Mouse (Mus musculus): ENCODE results near the gene Pcca. TPM values are rescaled to one million over a fixed set of nuclear protein-coding genes. Genes with fewer than 3 reads are reported as not detected.

Gene Pcca
- total and polyA plus RNA-seq, 2 experiments: 26.3 to 54.1 TPM

DNA sequence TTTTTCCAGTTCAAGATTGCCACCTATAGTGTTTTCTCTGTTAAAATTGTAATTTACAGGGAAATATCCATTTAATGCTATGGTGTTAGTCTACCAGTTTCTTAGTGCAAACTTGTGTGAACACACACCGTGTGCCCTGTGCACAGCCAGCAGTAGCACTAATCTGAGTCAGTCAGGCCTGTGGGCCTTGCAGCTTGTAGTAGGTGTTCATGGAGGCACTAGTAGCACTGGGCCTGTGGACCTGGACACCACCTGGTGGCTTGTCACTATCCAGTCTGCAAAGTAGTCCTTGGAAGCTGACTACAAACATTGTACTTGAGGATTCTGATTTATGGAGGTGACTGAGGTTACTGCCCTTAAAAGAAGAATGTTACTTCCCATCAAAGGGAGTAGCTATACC lies 300.6 kb downstream of the Pcca start:
- Histone ChIP-seq H3K9ac (ENCODE audit: low read depth, low read length) (no peak overlapping the region), H3K27ac (replicated peaks; ENCODE audit: insufficient read depth, low read depth, low read length) (no peak overlapping the region), H3K36me3 (ENCODE audit: control insufficient read depth, insufficient read depth, low read length) (no peaks in the 10 kb centered on the region), H3K4me1 (ENCODE audit: control insufficient read depth, insufficient read depth, low read length) (no peaks in the 10 kb centered on the region), H3K27me3 (ENCODE audit: control insufficient read depth, insufficient read depth, low read length) (no peaks in the 10 kb centered on the region), H3K4me3 (ENCODE audit: insufficient read depth, low read depth, low read length) (no peak overlapping the region), H3K79me2 (ENCODE audit: control insufficient read depth, insufficient read depth, low read length) (no peaks in the 10 kb centered on the region)
- TF ChIP-seq POLR2A (IDR thresholded peaks at IDR 0.05; ENCODE audit: extremely low read depth, insufficient read depth, low read length) (no peak), CTCF (IDR thresholded peaks at IDR 0.05; ENCODE audit: low read depth, low read length) (no peak)
- no peak for DNase-seq (ENCODE audit: extremely low read depth, low read depth, low spot score)
- 97% methylated on average over 1 of the region's 1 CpGs for WGBS

DNA sequence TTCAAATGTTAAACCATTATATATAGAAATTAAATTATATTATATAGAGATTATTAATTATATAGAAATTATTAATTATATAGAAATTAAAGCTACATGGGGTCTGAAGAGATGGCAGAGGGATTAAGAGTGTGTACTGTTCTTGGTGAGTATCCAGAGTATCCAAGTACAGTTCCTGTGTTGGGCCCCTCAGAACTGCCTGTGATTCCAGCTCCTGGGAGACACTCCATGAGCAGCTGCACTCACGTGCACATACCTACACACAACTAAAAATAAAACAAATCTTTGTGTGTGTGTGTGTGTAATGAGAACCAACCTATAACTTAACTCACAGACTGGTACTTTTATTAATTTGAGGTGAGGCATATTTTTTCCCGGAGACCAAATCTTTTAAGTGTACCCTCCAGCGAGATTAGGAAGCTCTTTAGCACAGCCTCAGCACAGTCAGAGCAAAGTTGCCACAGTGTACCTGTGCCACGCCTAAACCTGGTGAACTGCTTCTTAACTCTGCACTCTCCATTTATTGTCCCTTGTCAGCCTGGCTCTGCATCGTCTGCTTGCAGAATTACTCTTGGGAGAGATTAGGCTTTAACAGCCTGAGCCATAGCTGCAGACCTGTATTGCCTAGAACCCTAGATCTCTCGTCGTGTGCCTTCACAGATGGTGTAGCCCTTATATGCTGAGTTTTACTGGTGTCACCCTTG lies 301.5 kb downstream of the Pcca start:
- no peaks in the 10 kb centered on the region for H3K36me3 ChIP-seq (ENCODE audit: control insufficient read depth, insufficient read depth, low read length)
- no peak overlapping the region for H3K9ac ChIP-seq (ENCODE audit: low read depth, low read length)
- no peak overlapping the region for H3K27ac ChIP-seq (replicated peaks; ENCODE audit: insufficient read depth, low read depth, low read length)
- no peaks in the 10 kb centered on the region for H3K79me2 ChIP-seq (ENCODE audit: control insufficient read depth, insufficient read depth, low read length)
- no peaks in the 10 kb centered on the region for H3K27me3 ChIP-seq (ENCODE audit: control insufficient read depth, insufficient read depth, low read length)
- 85% methylated on average over 7 of the region's 7 CpGs for WGBS
- H3K4me1 ChIP-seq (ENCODE audit: control insufficient read depth, insufficient read depth, low read length): no peaks in the 10 kb centered on the region
- DNase-seq (ENCODE audit: extremely low read depth, low read depth, low spot score): no peak
- H3K4me3 ChIP-seq (ENCODE audit: insufficient read depth, low read depth, low read length): no peak overlapping the region
- no peak for TF ChIP-seq POLR2A (IDR thresholded peaks at IDR 0.05; ENCODE audit: extremely low read depth, insufficient read depth, low read length)
- TF ChIP-seq CTCF (IDR thresholded peaks at IDR 0.05; ENCODE audit: low read depth, low read length): no peak

DNA sequence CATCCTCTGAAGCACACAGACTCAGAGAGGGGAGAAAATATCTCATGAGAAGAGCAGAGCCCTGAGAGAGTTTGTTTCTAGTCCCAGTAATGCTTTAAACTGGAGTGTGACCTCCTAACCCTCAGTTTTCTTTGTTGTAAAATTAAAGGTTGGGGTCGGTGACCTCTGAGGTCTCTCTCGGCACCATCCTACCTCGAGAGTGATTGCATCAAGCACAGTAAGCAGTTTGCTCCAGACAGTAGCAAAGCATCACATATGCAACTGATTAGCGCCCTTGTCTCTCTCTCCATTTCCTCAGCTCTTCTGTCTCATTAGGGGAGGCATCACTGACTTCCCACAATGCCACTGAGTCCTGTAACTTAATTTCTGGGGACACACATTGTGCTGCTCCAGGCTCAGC lies 302.1 kb downstream of the Pcca start:
- no peaks in the 10 kb centered on the region for H3K36me3 ChIP-seq (ENCODE audit: control insufficient read depth, insufficient read depth, low read length)
- TF ChIP-seq CTCF (IDR thresholded peaks at IDR 0.05; ENCODE audit: low read depth, low read length) (no peak), POLR2A (IDR thresholded peaks at IDR 0.05; ENCODE audit: extremely low read depth, insufficient read depth, low read length) (no peak)
- no peaks in the 10 kb centered on the region for H3K4me1 ChIP-seq (ENCODE audit: control insufficient read depth, insufficient read depth, low read length)
- WGBS: 39% methylated on average over 4 of the region's 4 CpGs
- no peak overlapping the region for H3K9ac ChIP-seq (ENCODE audit: low read depth, low read length)
- no peaks in the 10 kb centered on the region for H3K79me2 ChIP-seq (ENCODE audit: control insufficient read depth, insufficient read depth, low read length)
- DNase-seq (ENCODE audit: extremely low read depth, low read depth, low spot score): no peak
- no peak overlapping the region for H3K4me3 ChIP-seq (ENCODE audit: insufficient read depth, low read depth, low read length)
- no peak overlapping the region for H3K27ac ChIP-seq (replicated peaks; ENCODE audit: insufficient read depth, low read depth, low read length)
- H3K27me3 ChIP-seq (ENCODE audit: control insufficient read depth, insufficient read depth, low read length): no peaks in the 10 kb centered on the region

DNA sequence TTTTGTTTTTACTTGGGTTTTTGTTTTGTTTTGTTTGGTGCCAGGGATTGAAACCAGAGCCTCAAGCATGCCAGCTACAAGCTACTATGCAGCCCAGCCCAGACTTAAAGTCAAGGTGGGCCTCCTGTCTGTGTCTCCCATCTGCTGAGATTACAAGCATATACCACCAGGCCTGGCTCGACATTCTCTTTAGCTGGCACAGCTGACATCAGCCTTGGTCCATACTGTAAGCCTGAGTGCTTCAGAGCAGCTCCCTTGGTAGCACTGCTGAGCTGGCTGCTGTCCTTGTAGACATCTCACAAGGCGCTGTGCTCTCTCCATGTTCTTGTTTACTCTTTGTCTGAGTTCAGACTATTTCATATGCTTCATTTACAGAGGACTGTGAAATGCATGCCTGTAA lies 302.9 kb downstream of the Pcca start:
- Histone ChIP-seq H3K4me1 (ENCODE audit: control insufficient read depth, insufficient read depth, low read length) (no peaks in the 10 kb centered on the region), H3K9ac (ENCODE audit: low read depth, low read length) (no peak overlapping the region), H3K4me3 (ENCODE audit: insufficient read depth, low read depth, low read length) (no peak overlapping the region), H3K27me3 (ENCODE audit: control insufficient read depth, insufficient read depth, low read length) (no peaks in the 10 kb centered on the region), H3K79me2 (ENCODE audit: control insufficient read depth, insufficient read depth, low read length) (no peaks in the 10 kb centered on the region), H3K36me3 (ENCODE audit: control insufficient read depth, insufficient read depth, low read length) (no peaks in the 10 kb centered on the region), H3K27ac (replicated peaks; ENCODE audit: insufficient read depth, low read depth, low read length) (no peak overlapping the region)
- TF ChIP-seq CTCF (IDR thresholded peaks at IDR 0.05; ENCODE audit: low read depth, low read length) (no peak), POLR2A (IDR thresholded peaks at IDR 0.05; ENCODE audit: extremely low read depth, insufficient read depth, low read length) (no peak)
- DNase-seq (ENCODE audit: extremely low read depth, low read depth, low spot score): no peak
- WGBS: 81% methylated on average over 2 of the region's 2 CpGs

DNA sequence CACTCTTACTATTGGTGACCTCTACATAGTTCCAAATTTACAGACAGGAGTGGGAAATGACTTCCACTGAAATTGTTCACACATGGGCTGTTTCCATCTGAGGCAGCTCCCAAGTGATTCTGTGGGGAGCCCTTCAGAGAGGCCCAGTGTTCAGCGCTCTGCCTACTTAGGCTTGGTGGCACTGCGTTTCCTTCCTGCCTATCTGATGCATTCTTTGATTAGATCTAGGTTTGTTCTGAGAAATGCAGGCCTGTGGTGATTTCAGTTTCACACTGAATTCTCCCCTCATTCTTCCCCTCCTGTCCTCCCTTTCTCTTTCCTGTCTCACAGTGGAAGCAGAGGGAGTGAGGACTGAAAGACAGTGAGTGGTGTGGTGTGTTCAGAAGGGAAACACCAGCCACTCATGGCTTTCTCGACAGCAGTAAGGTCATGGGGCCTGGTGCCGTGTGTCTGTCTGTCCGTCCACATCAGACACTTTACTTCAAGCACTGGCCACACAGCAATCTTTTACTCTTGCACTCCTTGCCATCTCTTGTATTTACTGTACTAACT lies 318.5 kb downstream of the Pcca start:
- no peak for DNase-seq (ENCODE audit: extremely low read depth, low read depth, low spot score)
- no peaks in the 10 kb centered on the region for H3K79me2 ChIP-seq (ENCODE audit: control insufficient read depth, insufficient read depth, low read length)
- TF ChIP-seq POLR2A (IDR thresholded peaks at IDR 0.05; ENCODE audit: extremely low read depth, insufficient read depth, low read length): no peak
- H3K27me3 ChIP-seq (ENCODE audit: control insufficient read depth, insufficient read depth, low read length): no peaks in the 10 kb centered on the region
- WGBS: 87% methylated on average over 5 of the region's 5 CpGs
- H3K27ac ChIP-seq (replicated peaks; ENCODE audit: insufficient read depth, low read depth, low read length): no peak overlapping the region
- H3K4me1 ChIP-seq (ENCODE audit: control insufficient read depth, insufficient read depth, low read length): no peaks in the 10 kb centered on the region
- H3K36me3 ChIP-seq (ENCODE audit: control insufficient read depth, insufficient read depth, low read length): no peaks in the 10 kb centered on the region; the same call in 1 of the 2 replicates
- no peak overlapping the region for H3K4me3 ChIP-seq (ENCODE audit: insufficient read depth, low read depth, low read length)
- H3K9ac ChIP-seq (ENCODE audit: low read depth, low read length): no peak overlapping the region

DNA sequence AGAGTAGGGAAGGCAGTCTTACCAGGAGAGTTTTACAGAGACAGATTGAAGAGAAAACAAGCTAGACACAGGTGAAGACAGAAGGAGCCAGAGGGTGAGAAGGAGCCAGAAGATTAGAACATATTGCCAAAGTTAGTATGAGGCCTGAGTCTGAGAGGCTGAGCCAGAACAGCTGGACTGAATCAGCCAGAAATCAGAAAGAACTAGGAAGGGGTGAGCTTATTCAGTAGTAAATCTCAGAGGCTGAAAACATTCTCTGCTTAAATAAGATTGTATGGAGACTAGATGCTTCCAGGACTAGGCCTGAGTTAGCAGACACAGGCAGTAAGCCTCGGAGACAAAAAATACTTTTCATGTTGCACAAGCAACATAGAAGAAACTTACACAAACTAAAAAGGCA lies 325.7 kb downstream of the Pcca start:
- no peak for DNase-seq (ENCODE audit: extremely low read depth, low read depth, low spot score)
- no peaks in the 10 kb centered on the region for H3K4me1 ChIP-seq (ENCODE audit: control insufficient read depth, insufficient read depth, low read length)
- WGBS: 89% methylated on average over 1 of the region's 1 CpGs
- no peaks in the 10 kb centered on the region for H3K79me2 ChIP-seq (ENCODE audit: control insufficient read depth, insufficient read depth, low read length)
- H3K4me3 ChIP-seq (ENCODE audit: insufficient read depth, low read depth, low read length): no peak overlapping the region
- TF ChIP-seq POLR2A (IDR thresholded peaks at IDR 0.05; ENCODE audit: extremely low read depth, insufficient read depth, low read length): no peak
- TF ChIP-seq CTCF (IDR thresholded peaks at IDR 0.05; ENCODE audit: low read depth, low read length): no peak
- H3K27ac ChIP-seq (replicated peaks; ENCODE audit: insufficient read depth, low read depth, low read length): no peak overlapping the region
- H3K9ac ChIP-seq (ENCODE audit: low read depth, low read length): no peak overlapping the region
- H3K27me3 ChIP-seq (ENCODE audit: control insufficient read depth, insufficient read depth, low read length): no peaks in the 10 kb centered on the region
- H3K36me3 ChIP-seq (ENCODE audit: control insufficient read depth, insufficient read depth, low read length): no peaks in the 10 kb centered on the region; the same call in 1 of the 2 replicates
